Comparison of ENCODE assay signal across 10 mouse cellular contexts in genomic region chr5:101893820-101894515, GRCm38 (mm10).
DNase-seq lines count a peak whose midpoint lies in the region; ATAC-seq and TF ChIP-seq lines count a peak whose summit lies in the region.
"Had no signal": no experiment of that assay in that cellular context is flagged by ENCODE, and none has a peak within 500 bp of the region (broad histone marks: within the 10 kb centered on the region; RNA-seq: fewer than 3 reads in every experiment).

No protein-coding gene starts in this region.

- no peaks in the 10 kb centered on the region for H3K4me1 ChIP-seq in kidney, embryonic 14.5 days (ENCODE audit: control insufficient read depth, insufficient read depth, low read length)
- no peaks in the 10 kb centered on the region for H3K4me1 ChIP-seq in MEL (ENCODE audit: control insufficient read depth in 1 of 2, insufficient read depth in 2 of 2, low read length in 2 of 2)
- H3K4me1 ChIP-seq: liver, embryonic 13.5 days had no signal

- 70% methylated on average over 13 of the region's 13 CpGs for WGBS in kidney, embryonic 14.5 days

- no peaks in the 10 kb centered on the region for H3K79me2 ChIP-seq in MEL (ENCODE audit: control insufficient read depth, insufficient read depth, low read length, poor library complexity)

- H3K9ac ChIP-seq in kidney, embryonic 14.5 days (ENCODE audit: low read depth, low read length): no peak overlapping the region
- H3K9ac ChIP-seq in MEL (ENCODE audit: control insufficient read depth, low read depth, low read length, poor library complexity, severe bottlenecking): no peak overlapping the region
- H3K9ac ChIP-seq: liver, embryonic 13.5 days had no signal

- H3K4me3 ChIP-seq in kidney, embryonic 14.5 days (ENCODE audit: low read length): no peak overlapping the region
- no peak overlapping the region for H3K4me3 ChIP-seq in MEL (ENCODE audit: control insufficient read depth in 1 of 2, insufficient read depth in 1 of 2, low read depth in 2 of 2, low read length in 2 of 2)
- H3K4me3 ChIP-seq: erythroblast, embryonic 14.5 days; liver, embryonic 13.5 days had no signal

- no peak overlapping the region for H3K27ac ChIP-seq in kidney, embryonic 14.5 days (ENCODE audit: low read depth, low read length)
- H3K27ac ChIP-seq in MEL (ENCODE audit: control insufficient read depth, low read depth, low read length): no peak overlapping the region
- H3K27ac ChIP-seq: liver, embryonic 13.5 days had no signal

- no peaks in the 10 kb centered on the region for H3K27me3 ChIP-seq in kidney, embryonic 14.5 days (ENCODE audit: control insufficient read depth, insufficient read depth, low read length)
- no peaks in the 10 kb centered on the region for H3K27me3 ChIP-seq in MEL (ENCODE audit: control insufficient read depth in 1 of 2, insufficient read depth in 2 of 2, low read length in 2 of 2)
- H3K27me3 ChIP-seq: liver, embryonic 13.5 days had no signal

- peaks cover 90% of the 10 kb centered on the region for H3K36me3 ChIP-seq in kidney, embryonic 14.5 days (ENCODE audit: control insufficient read depth, insufficient read depth, low read length)
- peaks cover 0 to 5% of the 10 kb centered on the region in 2 experiments; a peak in 2 of 4 replicates for H3K36me3 ChIP-seq in MEL (ENCODE audit: control insufficient read depth in 1 of 2, insufficient read depth in 2 of 2, low read length in 2 of 2)

- H3K4me2 ChIP-seq in kidney, embryonic 14.5 days (replicated peaks; ENCODE audit: low read depth, low read length): no peak overlapping the region
- H3K4me2 ChIP-seq: liver, embryonic 13.5 days had no signal

- ATAC-seq in CD4-positive, CD25-positive, alpha-beta regulatory T cell, adult 4 months: no peak
- ATAC-seq in kidney, embryonic 14.5 days (ENCODE audit: low FRiP score, low TSS enrichment): no peak

- no peak for TF ChIP-seq POLR2A in MEL (IDR thresholded peaks at IDR 0.05; ENCODE audit: control insufficient read depth in 1 of 2, insufficient read depth in 1 of 2, low read depth in 1 of 2, low read length in 2 of 2, poor library complexity in 1 of 2)

- peak; percentile 4 for DNase-seq in CD4-positive, CD25-positive, alpha-beta regulatory T cell, adult 2 months (ENCODE audit: low read depth, low spot score)
- DNase-seq in kidney, postnatal 4 days: peak; percentile 48 to 62
- peak; percentile 22 for DNase-seq in MEL (ENCODE audit: low read depth, low spot score)
- peak; percentile 47 for DNase-seq in embryo, embryonic 10 days (ENCODE audit: low spot score)
- peak; percentile 64 for DNase-seq in retina, embryonic 14.5 days (ENCODE audit: low spot score)
- no peak for DNase-seq in natural killer cell, adult 2 months (ENCODE audit: low spot score in 2 of 2)
- DNase-seq: liver, embryonic 13.5 days had no signal

- no peaks in the 10 kb centered on the region for H3K9me3 ChIP-seq in kidney, embryonic 14.5 days (ENCODE audit: control insufficient read depth, low read length)
- H3K9me3 ChIP-seq in MEL (replicated peaks; ENCODE audit: insufficient read depth, low read length): no peaks in the 10 kb centered on the region
- H3K9me3 ChIP-seq: liver, embryonic 13.5 days had no signal

- TF ChIP-seq CTCF in MEL (IDR thresholded peaks at IDR 0.05 in 2 of 3, conservative IDR thresholded peaks at IDR 0.05 in 1 of 3; ENCODE audit: control insufficient read depth in 1 of 3, insufficient read depth in 1 of 3, low read depth in 2 of 3, low read length in 3 of 3, poor library complexity in 1 of 3, severe bottlenecking in 1 of 3): peak; percentile 50 to 64 (median 57)

- TF ChIP-seq RAD21 in MEL (IDR thresholded peaks at IDR 0.05; ENCODE audit: low read depth, low read length): peak; percentile 44

- no peak for TF ChIP-seq EP300 in MEL (IDR thresholded peaks at IDR 0.05; ENCODE audit: low read depth in 1 of 2, low read length in 2 of 2)

TF ChIP-seq in MEL, 35 proteins besides CTCF, POLR2A, EP300 and RAD21:
- TF ChIP-seq ZC3H11A (IDR thresholded peaks at IDR 0.05; ENCODE audit: low read depth, low read length) (peak; percentile 23; the same call in 1 of the 2 replicates), MYC (IDR thresholded peaks at IDR 0.05; ENCODE audit: low read depth, low read length) (no peak), SMC3 (IDR thresholded peaks at IDR 0.05; ENCODE audit: low read depth, low read length) (peak; percentile 51), MEF2A (IDR thresholded peaks at IDR 0.05; ENCODE audit: extremely low read depth, insufficient replicate concordance, low read depth, low read length, poor library complexity, severe bottlenecking) (no peak)

Comparison
In these comparisons a context has a peak if more than half of its experiments do, and no peak if none do; other contexts are left out.
1. DNase-seq: peak in CD4-positive, CD25-positive, alpha-beta regulatory T cell, adult 2 months (single experiment), kidney, postnatal 4 days (2 of 2), MEL (single experiment), embryo, embryonic 10 days (single experiment) and retina, embryonic 14.5 days (single experiment); none in natural killer cell, adult 2 months (0 of 2).